Mouse (Mus musculus) kidney, postnatal 10 days (tissue): ENCODE results near the gene Aoc2.
"Not testable (repeated sequence)": the region's sequence is repeated elsewhere in the genome, so short reads cannot be mapped to it uniquely, and the experiment has no call there.

Experiments
- DNase-seq: peaks from one replicate; pipeline ENCODE4 v3.0.0; 2021; ENCODE audit warnings: mixed read lengths

Aoc2 gene

DNA sequence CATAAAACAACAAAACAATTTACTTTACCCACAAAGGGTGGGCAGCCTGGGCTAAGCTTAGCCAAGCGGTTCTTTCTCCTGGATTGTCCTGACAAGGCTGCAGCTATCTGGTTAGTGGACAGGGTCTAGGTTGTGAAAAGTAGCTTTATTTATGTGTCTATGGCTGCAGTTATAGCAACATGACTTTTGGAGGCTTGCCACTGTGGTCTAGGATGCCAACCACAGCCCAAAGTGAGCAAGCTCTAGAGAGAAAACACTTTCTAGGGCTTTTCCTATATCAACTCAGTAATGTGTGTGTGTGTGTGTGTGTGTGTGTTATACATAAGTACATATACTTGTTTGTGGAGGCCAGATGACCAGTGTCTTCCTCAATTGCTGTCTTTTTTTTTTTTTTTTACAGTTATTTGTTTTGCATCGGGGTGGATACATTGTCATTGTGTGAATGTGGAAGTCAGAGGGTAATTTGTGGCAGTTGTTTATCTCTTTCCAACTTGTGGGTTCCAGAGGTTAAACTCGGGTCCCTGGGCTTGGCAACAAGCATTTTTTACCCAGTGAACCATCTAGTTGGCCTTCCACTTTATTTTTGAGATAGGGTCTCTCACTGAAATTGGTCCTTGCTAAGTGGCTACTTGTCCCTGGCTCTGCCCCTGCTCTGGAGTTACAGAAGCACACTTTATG lies 32.8 kb downstream of the Aoc2 start:
- no peak for DNase-seq

DNA sequence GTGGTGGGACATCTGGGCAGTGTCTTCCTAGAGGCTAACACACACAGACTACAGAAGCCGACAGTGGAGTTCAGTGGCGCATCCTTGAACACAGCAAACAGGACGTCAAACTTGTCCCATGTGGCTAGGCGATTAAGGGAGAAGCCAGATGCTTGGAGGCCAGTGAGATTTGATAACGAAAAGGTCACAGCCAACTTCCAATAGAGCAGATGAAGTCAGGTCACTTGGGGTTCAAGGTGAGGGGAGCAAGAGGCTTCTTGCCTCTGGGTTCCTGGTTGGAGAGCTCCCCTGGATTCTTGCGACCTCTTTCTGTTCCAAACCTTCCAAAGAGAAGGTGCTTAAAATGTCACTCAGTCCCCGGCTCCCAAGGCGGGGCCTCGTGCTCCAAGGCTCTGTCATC lies 34.9 kb downstream of the Aoc2 start:
- DNase-seq: no peak

DNA sequence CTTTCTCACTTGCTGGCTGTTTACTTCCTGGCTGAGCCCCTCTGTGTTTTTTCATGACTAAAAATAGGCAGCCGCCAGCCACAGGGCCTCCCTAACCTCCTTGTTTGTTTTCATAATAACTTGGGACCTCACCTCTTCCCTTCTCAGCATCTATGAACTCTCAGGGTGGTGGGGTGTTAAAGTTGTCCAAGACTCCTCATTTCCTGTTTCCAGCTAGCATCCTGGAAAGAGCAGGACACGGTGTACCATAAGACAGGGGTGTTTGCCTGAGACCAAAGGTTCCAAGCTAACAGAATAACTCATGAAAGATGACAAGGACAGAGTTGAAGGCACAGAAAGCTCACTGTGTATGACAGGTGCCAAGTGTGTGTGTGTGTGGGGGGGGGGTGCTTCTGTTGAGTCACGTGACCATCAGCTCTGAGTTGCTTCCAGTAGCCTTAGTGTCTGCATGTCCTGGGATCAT lies 35.8 kb downstream of the Aoc2 start:
- DNase-seq: no peak

DNA sequence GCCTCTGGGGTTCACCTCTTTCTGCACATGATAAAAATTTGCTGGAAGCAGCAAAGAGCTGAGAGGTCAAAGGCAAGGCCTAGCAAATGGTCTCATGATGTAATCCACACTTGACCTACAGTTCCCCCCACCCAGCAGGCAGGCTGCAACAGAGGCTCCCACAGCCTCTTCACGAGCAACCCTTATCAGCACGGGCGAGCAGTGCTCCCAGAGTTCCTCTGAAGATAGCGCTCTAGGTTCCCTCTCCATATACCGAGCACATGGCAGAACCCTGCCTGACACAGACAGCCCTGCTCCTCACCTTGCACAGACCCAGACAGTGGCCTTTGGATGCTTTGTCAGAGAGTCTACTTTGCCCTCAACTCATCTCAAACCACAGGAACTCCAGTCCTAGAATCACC lies 39.7 kb downstream of the Aoc2 start:
- peak; percentile 49 for DNase-seq

DNA sequence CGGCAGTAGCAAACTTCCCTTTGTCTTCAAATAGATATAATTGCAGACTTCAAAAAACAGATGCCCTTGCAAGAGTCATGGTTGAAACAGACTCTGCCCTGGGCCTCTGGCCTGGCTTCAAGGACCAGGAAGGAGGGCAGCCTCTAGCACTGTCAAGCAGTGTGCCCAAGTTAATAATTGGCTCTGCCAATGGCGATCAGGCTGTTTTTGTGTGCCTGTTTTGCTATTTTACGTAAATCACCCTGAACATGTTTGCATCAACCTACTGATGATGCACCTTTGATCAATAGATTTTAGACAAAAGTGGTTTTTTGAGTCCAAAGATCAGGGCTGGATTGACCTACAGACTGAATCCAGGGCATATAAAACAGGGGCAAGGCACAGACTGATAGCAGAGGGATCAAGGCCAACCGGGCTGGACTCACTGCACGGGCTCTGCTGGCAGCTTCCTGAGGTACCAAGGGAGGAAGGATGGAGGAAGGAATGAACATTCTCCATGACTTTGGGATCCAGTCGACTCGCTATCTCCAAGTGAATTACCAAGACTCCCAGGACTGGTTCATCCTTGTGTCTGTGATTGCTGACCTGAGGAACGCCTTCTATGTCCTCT lies 42.6 kb downstream of the Aoc2 start, which contains the start of gene G6pc:
Gene G6pc, plus strand, starts transcription at position 236 of the 610 bp plus-strand sequence.
- peak; percentile 68 for DNase-seq

DNA sequence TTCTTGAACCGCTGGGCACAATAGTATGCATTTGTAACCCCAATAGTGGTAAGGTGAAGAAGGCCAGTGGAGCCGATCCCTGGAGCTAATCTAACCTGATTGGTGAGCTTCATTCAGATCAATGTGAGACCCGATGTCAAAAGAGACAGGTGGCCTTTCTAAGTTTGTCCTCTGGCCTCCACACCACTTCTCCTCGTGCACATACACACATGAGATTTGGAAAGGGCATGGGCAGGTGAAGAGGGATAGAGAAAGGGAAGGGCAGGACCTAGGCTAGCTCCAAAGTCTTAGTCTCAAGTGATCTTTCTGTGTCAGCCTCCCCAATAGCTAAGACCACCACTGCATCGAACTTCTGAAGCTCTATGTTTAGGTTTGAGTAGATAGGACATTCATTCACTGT lies 45.3 kb downstream of the Aoc2 start:
- no peak for DNase-seq

DNA sequence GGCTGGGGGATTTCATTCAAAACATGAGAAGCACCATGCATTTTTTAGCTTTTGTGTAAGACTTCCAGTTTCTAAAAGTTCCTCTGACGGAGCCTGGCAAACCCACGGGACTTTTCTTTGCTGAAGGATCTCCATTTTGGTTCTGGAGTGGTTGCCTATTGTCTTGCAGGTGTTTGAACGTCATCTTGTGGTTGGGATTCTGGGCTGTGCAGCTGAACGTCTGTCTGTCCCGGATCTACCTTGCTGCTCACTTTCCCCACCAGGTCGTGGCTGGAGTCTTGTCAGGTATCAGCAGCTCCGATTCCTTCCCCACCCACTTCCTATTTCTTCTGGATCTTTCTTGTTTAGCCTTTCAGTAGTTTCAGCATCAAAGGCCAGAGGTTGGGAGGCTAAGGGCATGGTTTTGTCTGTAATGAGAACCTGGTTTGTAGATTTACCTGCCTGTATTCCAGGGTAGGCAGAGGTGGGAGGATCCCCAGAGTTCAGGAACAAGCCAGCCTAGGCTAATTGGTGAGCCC lies 49.6 kb downstream of the Aoc2 start:
- no peak for DNase-seq

DNA sequence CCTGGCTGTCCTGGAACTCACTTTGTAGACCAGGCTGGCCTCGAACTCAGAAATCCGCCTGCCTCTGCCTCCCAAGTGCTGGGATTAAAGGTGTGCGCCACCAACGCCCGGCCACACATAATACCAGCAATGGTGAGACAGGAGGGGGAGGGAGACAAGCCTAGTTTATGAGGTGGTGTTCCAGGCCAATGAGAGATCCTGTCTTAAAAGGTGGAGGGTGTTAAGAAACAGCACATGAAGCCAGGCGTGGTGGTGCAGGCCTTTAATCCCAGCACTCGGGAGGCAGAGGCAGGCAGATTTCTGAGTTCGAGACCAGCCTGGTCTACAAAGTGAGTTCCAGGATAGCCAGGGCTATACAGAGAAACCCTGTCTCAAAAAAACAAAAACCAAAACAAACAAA lies 53.3 kb downstream of the Aoc2 start:
- not testable (repeated sequence) for DNase-seq

DNA sequence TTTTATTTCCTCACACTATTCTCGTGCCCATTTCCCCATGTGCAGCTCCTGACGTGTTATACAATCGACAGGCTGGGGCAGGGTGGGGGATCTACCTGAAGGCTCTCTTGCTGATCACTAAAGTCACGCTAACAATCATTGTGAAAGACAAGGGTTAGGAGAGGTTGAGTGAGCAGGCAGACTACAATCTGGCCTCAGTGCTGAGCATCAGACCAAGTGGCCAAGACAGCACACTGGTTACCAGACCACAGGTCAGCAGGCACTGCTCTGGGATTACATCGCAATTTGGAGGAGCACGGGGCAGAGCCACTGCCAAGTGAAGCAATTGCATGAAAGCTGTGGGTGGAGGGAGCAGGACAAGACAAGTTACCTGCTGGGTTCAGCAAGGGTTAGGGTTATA lies 54.1 kb downstream of the Aoc2 start:
- peak; percentile 53 for DNase-seq
